Mouse (Mus musculus) adrenal gland, adult 2 months (tissue): ENCODE results near the gene Trim8. TPM values are rescaled to one million over a fixed set of nuclear protein-coding genes. Genes with fewer than 3 reads are reported as not detected.

Source experiments
- DNase-seq: peaks from one replicate; pipeline ENCODE4 v3.0.0; 2021
- polyA plus RNA-seq: library from polyadenylated mRNA; depleted of rRNA; stranded (reverse); fragments of >200 nt; gene quantifications from 2 replicates; pipeline ENCODE4 v1.2.3, GENCODE M21; 2012
- total RNA-seq, 2 experiments: library from RNA; stranded (reverse); gene quantifications; 2 replicates each; pipeline ENCODE4 v1.2.3; 2021

Trim8 gene
- total and polyA plus RNA-seq, 3 experiments = 38.0 to 66.4 (median 66.1) TPM

- no peak for DNase-seq
Measured at GRCm38 (mm10) chr19:46479306-46480075, 22.0 kb upstream of the Trim8 start.

DNA sequence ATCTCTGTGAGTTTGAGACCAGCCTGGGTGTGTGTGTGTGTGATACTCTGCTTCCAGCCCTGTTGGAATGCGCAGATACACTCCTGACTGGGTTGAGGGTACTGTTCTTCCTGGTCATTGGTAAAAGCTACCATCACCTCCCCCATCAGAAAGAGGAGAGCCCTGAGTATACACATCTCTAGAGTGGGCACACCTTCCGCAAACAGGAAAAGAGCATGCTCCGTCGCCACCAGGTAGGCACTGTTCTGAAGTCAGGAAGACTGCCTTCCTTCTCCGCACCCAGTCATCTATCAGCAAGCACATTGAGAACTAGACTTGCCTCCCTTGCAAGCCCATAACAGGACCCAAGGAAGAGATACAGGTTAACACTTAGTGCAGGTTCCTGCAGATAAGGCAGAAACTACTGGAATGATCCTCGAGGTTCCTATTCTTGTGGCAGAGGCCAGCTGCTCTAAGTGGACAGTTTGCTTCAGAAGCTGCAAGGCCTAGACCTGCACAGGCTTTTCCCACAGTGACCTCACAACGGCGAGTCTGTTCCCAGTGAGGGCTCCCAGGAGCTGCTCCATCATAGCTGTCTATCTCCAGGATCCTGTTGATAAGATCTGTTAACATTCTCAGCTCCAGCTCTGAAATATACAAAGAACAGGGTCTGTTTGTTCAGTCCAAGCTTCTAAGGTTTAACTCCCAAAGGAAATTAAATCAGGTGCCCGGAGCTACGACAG is 20.7 kb upstream of the Trim8 start:
- no peak for DNase-seq

DNA sequence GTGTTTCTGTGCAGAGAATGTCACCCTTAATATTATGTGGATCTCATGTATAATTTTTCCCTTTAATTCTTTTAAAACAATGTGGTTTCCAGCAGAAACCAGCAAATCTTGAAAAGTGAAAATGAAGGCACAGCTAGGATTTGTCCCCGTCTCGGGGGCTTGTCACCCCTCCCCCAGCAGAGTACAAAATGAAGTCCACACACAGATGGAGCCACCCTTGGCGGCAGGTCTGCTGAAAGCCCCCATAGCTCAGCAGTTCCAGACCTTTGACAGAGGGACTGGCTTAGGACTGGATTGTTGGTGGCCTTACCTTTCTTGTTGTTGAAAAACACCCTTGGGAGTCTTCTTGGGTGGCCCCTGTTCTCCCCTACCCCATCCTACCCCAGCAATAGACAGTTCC is 20.1 kb upstream of the Trim8 start:
- no peak for DNase-seq

GRCm38 (mm10) chr19:46481756-46482155 is 19.7 kb upstream of the Trim8 start:
- no peak for DNase-seq

- no peak for DNase-seq
Measured at GRCm38 (mm10) chr19:46482896-46483516, 18.5 kb upstream of the Trim8 start.

- peak; percentile 63 for DNase-seq
Measured at GRCm38 (mm10) chr19:46483701-46484328, 17.7 kb upstream of the Trim8 start.

DNA sequence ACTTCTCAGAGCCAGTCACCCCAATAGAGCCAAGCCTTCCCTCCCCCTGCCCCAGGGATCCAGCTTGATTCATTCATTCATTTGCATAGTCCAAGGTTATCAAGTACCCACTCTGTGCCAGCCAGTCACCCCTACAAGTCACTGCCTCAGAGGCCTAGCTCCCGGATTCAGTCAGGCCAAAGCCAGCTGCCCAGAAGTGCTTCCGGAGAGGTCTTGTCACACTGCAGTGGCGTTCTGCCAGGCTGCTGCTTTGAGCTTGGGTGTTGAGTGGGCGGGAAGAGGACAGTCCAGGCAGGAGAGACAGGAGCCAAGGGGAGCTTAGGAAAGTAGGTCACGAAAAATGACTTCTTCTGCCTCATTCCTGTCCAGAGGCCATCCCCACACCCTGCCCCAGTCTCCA is 17.0 kb upstream of the Trim8 start:
- DNase-seq = peak; percentile 93

GRCm38 (mm10) chr19:46485847-46486246 is 15.7 kb upstream of the Trim8 start:
- no peak for DNase-seq

DNA sequence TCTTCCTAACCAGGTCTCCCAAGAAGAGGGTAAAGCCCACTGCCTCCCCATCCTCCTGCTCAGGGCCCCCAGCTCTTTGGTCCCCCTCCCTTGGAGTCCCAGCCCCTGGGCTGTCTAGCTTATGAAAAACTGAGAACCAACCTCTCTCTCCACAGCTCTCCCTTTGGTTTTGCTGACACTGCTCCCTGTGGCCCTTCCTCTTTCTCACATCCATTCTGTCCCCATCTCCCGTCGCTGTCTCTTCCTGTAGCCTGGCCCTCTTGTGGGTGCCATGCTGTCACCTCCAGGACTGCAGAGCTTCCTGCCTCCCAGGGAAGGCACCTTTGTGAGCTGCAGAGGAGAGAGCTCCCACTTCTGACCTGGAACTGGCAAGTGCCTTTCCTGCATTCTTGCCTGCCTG is 14.8 kb upstream of the Trim8 start:
- DNase-seq = no peak

DNA sequence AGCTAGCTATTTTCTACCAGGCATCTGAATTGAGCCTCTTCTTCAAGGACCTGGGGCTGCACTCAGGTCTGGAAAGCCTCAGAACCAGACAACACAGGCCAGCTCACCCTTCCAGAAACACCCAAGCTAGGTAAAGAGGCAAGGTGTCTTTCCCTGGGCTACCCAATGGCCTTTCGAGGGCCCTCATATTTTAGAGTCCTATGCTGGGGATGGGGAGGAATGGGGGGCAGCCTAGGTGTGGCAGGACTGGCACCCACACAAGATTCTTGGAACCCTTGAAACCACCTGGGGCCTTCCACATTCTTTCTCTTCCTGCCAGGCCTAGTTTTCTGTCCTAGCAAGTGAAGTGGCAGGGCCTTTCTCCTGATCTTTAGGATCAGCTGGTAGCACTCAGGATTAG is 12.1 kb upstream of the Trim8 start:
- DNase-seq = no peak

DNA sequence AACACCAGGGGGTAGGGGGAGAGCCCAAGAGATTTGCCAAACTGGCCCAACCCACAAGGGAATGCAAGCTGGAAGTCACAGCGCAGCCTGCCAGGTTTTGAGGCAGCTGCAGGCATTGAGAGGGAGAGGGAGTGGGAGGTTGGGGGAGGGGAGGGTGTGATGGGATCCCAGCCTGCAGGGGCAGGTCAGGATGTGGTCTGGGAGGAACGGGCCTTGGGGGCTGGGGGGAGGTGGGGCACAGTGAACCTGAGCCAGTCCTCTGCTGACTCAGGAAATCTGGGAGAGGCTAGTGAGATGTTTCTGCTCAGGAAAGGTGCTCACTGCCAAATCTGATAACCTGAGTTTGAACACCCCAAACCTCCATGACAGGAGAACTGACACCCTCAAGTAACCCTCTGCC is 10.9 kb upstream of the Trim8 start:
- peak; percentile 24 for DNase-seq

GRCm38 (mm10) chr19:46495136-46495535 is 6.4 kb upstream of the Trim8 start:
- peak; percentile 1 for DNase-seq

DNA sequence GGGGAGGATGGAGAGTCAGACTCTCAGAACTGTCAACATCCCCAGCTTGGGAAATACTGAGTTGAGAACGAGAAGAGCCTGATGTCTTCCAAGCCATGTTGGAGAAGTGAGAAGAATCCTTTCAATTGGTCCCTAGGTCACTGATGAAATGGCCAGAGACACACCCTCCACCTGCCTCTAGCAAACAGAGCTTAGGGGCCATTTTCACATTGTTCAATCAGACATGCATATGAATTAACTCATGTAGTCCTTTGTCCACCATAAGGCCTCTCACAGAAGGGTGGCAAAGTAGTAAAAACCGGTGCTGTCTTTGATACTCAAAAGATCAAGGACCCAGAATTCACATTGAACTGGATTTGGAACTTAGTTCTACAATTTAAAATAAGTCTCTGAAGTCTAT is 4.3 kb upstream of the Trim8 start:
- DNase-seq = no peak

DNA sequence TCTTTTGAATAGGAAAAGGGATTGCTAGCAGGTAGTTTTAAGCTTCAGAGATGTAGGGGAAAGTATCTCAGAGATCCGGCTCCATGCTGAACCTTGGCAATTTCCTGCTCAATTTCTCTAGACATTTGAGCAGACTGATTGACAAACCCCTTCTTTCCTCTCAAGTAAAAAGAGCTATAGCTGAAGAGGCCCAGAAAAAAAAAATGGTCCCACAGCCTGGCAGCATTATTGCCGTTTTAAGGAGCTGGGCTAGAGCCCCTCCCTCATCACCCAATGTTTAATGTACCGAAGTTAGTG is 2.0 kb upstream of the Trim8 start:
- no peak for DNase-seq

DNA sequence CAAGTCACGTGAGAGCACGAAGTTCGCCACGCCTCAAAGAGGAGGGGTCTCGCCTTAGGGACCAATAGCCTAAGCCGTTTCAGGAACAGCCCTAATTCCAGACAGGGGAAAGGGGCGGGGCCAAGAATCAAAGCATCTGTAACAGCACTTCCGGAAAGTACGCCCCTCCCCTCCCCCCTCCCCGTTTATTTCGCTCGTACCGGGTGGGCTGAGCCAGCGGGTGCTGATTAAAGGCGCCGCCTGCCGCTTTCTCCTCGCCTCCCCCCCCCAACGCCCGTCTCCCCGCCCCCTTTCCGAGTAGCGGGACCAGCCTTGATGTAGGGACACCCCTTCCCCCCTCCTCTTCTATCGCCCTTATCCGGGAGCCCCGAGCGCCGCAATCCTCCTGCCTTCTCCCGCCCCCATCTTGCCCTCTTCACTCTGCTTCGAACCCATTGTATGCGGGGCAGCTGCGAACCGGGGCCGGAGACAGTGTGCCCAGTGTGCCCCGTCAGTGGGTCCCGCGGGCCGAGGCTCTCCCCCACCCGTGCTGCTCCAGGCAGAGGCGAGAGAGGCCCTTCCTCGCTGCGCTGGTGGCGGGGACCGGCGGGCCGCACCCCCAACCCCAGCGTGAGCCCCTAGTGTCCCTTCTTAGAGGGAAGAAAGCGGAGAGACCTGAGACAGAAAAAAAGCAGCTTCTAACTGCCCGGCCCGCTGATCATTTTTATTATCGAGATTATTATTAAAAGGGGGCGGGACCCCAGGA is 1.5 kb upstream of the Trim8 start:
- peak; percentile 97 for DNase-seq

- DNase-seq = peak; percentile 69
Measured at GRCm38 (mm10) chr19:46500581-46501341, 741 bp upstream of the Trim8 start.

DNA sequence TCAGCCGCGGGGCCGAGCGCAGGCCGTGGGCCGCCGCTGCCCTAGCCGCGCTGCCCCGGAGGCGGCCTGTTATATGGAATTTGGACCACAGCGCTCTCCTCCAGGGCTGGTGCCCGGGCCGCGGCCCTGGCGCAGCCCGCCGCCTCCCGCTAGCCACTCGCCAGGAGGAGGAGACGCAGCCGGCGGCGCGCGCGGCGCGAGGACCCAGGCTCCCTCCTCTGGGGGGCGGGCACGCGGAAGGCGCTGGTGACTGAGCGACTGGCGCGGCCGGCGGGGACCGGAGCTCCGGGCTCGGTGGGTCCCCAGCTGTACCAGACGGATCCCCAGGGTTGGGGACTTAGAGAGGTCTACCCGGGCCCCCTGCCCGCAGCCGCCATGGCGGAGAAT is 560 bp downstream of the Trim8 start:
- DNase-seq = peak; percentile 92

- DNase-seq = peak; percentile 92
Measured at GRCm38 (mm10) chr19:46502471-46503166, 1.1 kb downstream of the Trim8 start.

DNA sequence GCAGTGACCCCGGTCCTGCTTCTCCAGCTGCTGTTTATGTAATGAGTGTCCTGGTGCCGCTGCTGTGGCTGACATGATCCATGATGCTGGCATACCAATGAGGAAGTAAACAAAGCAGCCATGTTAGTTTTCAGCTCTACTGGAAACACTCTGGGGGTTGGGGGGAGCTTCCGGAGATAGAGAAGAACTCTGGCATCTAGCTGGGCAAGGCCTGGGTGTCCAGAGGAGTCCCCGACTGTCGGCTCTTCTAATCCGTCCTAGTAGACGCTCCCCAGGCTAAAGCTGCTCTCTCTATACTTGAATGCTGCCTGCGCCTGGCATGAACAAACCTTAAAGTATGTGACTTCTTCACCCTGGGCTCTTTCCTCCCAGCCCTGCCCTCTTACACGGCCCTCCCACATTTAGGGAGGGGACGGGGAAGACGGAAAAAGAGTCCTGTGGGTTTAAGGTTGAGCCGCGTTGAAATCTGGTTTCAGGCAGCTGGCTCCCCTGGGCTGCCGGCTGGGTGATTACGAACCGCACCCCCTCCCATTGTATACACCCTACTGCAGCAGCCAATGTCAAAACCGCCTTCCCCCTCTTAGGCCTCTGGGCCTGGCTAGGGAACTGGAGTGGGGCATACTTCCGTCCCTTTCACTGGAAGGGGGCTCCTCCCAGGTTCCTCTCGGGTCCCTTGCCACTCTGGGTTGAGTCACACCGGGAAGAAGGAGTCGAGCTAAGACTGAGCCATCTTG is 2.0 kb downstream of the Trim8 start:
- DNase-seq = peak; percentile 91

DNA sequence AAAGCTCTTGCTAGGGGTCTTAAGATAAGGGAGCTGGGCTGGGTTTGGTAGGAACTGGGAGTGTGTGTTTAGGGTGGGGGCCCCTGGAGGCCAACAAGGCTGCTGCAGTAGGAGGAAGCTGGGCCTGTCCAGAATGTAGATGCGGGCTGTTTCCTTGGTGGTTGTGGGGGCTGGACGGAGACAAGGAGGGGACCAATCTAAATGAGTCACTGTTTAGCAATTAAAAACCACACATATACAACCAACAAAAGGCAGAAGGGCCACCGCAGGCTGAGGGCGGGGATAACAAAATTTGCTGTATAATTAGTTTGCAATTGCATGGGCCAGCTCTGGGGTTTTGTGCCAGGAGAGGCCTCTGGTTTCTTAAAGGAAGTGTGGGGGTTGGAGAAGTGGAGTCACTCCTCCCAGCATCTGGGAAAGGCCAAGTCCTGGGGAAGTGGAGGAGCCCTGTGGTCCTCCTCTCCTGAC is 2.6 kb downstream of the Trim8 start:
- DNase-seq = peak; percentile 71
